Mouse (Mus musculus): ENCODE data around the gene Cptp.
A peak's percentile ranks its signal among the peaks of the same experiment; 100 is the strongest.

Cptp gene

GRCm38 (mm10) chr4:155841651-155842270, 27.5 kb downstream of the Cptp start:
- no peak for DNase-seq (ENCODE audit: low read depth, low spot score)

- DNase-seq (ENCODE audit: low read depth, low spot score) = peak; percentile 66
Observed at GRCm38 (mm10) chr4:155841003-155841454, 28.2 kb downstream of the Cptp start.

DNA sequence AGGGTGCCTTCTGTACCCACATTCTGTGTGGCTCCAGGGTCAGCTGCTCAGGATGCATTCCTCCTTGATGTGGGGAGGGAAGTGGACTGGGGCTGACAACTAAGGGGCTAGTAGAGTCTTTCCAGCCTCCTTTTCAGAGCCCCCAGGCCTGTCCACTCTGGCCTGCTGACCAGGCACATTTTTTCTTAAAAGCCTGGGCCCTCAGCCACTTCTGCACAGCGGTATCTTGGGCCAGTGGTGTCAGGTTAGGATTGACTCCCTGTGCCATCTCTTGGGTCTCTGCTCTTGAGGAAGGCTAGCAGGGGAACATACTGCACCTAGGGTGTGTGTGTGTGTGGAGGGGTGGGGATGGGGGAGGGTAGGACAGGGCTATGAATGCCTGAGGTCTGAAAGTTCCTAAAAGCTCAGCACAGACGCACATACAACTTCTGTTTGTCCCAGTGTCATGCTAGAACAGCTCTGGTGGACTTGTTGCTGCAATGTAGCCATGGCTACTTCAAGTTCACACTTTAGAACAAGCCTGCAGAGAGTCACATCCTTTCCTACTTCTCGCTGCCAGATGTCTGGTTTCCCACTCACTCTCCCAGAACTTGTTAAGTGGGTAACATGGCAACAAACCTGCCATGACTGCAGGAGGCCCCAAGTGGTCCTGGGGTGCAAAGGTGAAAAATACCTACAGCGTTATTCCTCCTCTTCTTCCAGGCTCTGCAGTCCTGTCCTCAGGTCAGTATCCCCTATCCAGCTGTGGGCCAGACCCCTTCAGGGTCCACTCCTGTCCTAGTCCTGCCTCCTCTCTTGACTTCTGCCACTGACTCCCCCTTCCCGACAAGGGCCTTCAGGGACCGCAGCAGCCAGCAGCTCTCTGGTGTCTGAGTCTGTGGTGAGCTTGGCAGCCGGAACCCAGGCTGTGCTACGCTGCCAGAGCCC, 28.9 kb downstream of the Cptp start:
- DNase-seq (ENCODE audit: low read depth, low spot score) = no peak

DNA sequence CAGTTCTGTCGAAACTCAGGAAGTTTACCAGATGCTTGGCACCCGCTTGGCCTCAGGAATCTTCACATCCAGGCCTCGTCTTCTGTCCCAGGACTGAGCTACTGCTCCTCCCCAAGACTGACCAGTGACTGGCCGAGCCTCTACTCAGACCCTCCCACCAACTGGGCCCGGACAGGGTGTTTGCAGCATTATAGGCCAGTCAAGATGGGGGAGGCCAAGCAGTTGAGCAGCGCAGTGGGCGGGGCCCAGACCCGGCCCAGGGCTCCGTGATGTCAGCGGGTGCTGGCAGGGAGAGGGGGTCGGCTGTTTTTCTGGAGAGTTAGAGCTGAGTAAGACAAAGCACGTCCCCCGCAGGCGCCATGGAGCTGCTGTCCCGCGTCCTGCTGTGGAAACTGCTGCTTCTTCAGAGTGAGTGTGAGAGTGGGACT, 29.7 kb downstream of the Cptp start, which contains the start of gene Mxra8:
Mxra8 (plus strand) TSS at position 198 of the 428 bp plus-strand sequence.
- no peak for DNase-seq (ENCODE audit: low read depth, low spot score)

GRCm38 (mm10) chr4:155838187-155839153, 30.8 kb downstream of the Cptp start:
- DNase-seq (ENCODE audit: low read depth, low spot score) = no peak

- DNase-seq (ENCODE audit: low read depth, low spot score) = no peak
Observed at GRCm38 (mm10) chr4:155837404-155838010, 31.7 kb downstream of the Cptp start.

DNA sequence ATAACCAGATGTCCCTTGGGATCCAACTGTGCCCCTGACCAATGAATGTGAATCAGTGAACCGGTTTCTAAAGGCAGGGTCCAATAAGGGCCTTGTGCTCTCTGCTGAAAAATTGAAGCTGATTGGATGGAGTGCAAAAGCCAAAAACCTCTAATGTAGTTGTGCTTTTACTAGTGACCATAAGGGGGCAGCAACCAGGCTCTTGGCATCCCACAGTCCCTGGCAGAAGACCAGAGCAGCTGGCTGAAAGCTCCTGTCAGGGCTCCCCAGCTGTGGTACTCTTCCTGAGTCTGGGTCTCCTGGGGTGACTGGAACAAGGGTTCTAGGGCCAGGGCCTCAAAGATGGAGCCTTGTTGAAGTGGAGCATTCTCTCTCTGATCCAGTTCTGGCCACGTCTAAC, 35.4 kb downstream of the Cptp start:
- no peak for DNase-seq (ENCODE audit: low read depth, low spot score)

GRCm38 (mm10) chr4:155833234-155833633, 36.0 kb downstream of the Cptp start:
- no peak for DNase-seq (ENCODE audit: low read depth, low spot score)

- DNase-seq (ENCODE audit: low read depth, low spot score) = no peak
Observed at GRCm38 (mm10) chr4:155832321-155832720, 36.9 kb downstream of the Cptp start.

DNA sequence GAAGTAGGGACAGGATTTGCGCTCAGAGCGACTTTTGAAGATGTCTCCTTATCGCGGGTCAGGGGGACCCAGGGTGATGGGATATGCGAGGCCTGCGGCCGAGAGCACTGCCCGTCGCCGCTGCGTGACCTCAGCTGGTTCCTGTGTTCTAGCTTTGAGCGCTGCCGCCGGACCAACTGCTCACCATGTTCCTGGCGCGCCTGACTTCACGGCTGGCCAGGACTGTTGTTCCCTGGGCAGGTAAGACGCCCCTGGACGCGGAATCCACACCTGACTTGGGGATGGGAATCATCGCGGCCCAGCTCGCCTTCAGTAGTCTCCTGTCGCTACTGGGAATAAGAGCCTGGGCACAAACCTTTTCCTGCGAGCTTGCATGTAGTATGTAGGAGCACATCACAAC, 37.4 kb downstream of the Cptp start:
- DNase-seq (ENCODE audit: low read depth, low spot score) = no peak

DNA sequence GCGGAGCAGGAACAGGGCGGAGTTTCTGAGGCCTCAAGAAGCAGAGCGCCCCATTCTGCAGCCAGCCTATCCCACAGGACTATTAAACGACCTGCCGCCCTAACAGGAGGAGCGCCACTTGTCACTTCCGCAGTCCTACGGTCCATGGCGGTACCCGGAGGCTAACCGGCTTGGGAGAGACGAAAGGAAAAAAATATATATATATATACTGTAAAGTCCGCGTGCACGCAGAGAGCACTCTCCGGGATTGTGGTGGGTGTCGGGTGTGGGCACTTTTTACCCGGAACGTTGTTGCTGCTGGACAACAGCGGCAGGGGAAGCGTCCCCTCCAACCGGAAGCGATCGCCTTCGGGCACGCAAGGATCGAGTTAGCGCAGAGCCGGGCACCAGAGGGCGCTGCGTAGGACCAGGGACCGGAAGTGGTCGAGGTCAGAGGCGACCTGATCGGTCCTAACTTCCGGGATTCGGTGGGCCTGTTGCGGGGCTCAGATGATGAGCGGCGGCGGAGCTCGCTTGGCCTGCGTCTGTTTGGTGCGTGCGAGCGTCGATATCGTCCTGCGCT, 38.0 kb downstream of the Cptp start, which contains the start of gene Aurkaip1:
Aurkaip1 (plus strand) TSS at position 68 of the 562 bp plus-strand sequence.
- DNase-seq (ENCODE audit: low read depth, low spot score) = peak; percentile 93

DNA sequence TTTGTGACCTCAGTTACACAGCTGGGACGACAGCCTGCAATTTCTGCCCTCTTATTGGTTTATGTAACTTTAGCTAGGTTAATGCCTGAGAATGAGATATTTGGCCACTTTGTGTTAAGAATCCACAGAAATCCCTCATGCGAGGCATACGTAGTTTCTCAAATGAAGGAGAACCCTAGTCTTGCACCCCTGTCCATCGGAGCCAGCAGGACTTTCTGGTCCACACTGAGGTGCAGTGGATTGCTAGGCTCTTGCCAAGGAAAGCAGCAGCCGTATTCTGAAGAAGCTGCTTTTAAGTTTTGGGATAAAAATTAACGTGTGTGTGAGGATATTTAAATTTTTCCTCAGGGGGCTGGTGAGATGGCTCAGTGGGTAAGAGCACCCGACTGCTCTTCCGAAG, 38.6 kb downstream of the Cptp start:
- DNase-seq (ENCODE audit: low read depth, low spot score) = no peak

DNA sequence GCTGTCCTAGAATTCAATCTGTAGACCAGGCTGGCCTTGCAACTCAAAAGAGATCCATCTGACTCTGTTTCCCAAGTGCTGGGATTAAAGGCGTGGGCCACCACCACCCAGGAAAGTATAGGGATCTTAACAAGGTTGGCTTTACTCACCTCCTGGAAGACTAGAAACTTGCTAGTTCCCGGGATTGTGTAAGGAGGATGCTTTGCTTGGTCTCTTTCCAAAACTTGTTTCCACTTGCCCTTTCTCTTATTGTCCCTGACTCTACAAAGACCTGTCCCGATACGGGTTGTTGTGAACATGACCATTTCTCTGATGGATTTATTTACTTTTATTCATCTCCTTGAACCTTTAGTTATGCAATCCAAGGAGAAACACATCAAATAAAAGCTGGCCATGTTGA, 39.4 kb downstream of the Cptp start:
- no peak for DNase-seq (ENCODE audit: low read depth, low spot score)

DNA sequence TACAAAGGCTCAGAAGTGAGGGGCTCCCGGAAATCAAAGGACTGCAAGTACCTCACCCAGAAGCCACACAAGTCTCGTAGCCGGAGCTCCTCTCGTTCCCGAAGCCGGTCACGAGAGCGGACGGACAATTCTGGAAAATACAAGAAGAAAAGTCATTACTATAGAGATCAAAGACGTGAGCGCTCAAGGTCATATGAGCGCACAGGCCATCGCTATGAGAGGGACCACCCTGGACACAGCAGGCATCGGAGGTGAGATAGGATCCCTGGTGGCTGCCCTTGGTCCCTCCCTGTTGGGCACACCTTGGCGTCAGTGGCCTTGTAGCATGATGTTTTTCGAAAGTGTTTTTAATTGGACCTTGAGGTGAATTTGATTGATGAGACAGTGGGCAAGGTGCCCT, 45.8 kb downstream of the Cptp start:
- no peak for DNase-seq (ENCODE audit: low read depth, low spot score)

DNA sequence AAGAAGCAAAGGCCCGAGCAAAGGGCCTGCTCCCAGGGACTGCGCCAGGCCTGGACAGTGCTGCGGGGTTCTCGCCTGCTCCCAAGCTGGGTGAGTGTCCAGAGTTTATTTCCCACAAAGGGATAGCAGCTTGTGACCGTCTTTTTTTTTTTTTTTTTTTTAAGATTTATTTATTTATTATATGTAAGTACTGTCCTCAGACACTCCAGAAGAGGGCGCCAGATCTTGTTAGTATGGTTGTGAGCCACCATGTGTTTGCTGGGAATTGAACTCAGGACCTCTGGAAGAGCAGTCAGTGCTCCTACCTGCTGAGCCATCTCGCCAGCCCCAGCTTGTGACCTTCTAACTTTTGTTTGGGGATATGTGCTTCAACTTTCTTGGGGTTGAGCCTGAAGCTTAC, 48.2 kb downstream of the Cptp start:
- no peak for DNase-seq (ENCODE audit: low read depth, low spot score)

DNA sequence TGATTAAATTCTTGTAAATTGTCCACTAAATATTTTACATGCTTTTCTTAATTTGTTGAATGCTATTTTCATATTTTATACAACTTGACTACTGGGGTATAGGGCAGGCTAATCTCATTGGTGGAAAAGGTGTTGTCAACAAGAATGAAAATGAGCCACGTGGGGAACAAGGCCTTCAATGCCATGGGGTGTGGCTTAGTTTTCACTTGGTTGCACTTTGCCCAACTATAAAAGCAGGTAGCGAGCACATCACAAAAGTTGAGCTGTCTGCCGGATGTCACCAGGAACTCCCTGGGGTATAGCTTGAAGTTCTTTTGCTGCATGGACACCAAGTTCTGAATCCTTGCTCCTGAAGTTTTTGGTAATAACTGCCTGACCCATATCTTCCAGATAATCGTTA, 51.7 kb downstream of the Cptp start:
- no peak for DNase-seq (ENCODE audit: low read depth, low spot score)
